Mouse (Mus musculus) brain, embryonic 14.5 days (tissue): ENCODE data around the gene Mospd3. TPM values are rescaled to one million over a fixed set of nuclear protein-coding genes. Genes with fewer than 3 reads are reported as not detected.
"Not testable (repeated sequence)": the region's sequence is repeated elsewhere in the genome, so short reads cannot be mapped to it uniquely, and the experiment has no call there.

Experiments used
- DNase-seq: peaks from one replicate; pipeline ENCODE4 v3.0.0-alpha.2; 2011; ENCODE audit warnings: low read depth
- CTCF ChIP-seq: fragments of 200-500 bp; IDR thresholded peaks from 2 replicates; pipeline ENCODE4 v1.5.1; 2012; ENCODE audit warnings: inconsistent platforms, mild to moderate bottlenecking, moderate library complexity, borderline replicate concordance; ENCODE audit not compliant: insufficient read depth, insufficient read length; ENCODE audit errors: extremely low read depth
- POLR2A ChIP-seq: fragments of 200-500 bp; IDR thresholded peaks from 2 replicates; pipeline ENCODE4 v1.6.1; 2012; ENCODE audit warnings: mild to moderate bottlenecking, inconsistent platforms, borderline replicate concordance; ENCODE audit not compliant: poor library complexity, insufficient read depth, insufficient read length, severe bottlenecking; ENCODE audit errors: extremely low read depth
- polyA plus RNA-seq: library from polyadenylated mRNA; depleted of rRNA; stranded (reverse); fragments of >200 nt; gene quantifications from 2 replicates; pipeline ENCODE4 v1.2.3, GENCODE M21; 2012

The Mospd3 gene
- polyA plus RNA-seq, 1 experiment: 103 TPM

DNA sequence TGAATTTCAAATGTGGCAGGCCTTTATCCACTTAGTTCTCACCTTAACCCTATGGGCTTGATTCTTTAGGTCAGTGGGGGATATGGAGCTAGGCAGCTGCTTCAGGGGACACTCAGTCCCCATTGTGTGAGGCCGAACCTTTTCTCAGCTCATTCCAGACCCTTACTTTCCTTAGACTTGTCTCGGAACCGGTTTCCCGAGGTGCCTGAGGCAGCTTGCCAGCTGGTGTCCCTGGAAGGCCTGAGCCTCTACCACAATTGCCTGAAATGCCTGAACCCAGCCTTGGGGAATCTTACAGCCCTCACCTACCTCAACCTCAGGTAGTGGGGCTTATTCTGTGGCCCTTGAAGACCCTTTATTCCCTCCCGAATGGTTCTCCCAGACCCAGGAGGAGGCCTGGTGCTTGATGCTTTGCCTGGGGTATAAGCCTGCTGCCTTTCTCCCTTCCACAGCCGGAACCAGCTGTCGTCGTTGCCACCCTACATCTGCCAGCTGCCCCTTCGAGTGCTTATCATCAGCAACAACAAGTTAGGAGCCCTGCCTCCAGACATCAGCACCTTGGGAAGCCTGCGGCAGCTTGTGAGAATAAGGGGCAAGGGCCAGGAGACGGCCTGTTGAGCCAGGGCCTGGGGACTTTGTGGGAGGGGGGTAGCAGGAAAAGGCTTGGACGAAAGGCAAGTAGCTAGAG is 32.7 kb upstream of the Mospd3 start:
- TF ChIP-seq POLR2A (no peak), CTCF (no peak)
- DNase-seq: no peak

- no peak for DNase-seq
- TF ChIP-seq CTCF (no peak), POLR2A (no peak)
These were observed 30.7 kb upstream of the Mospd3 start for GRCm38 (mm10) chr5:137631591-137631990.

- DNase-seq: no peak
- TF ChIP-seq CTCF: no peak
- TF ChIP-seq POLR2A: no peak
These were observed 30.3 kb upstream of the Mospd3 start for GRCm38 (mm10) chr5:137631171-137631570.

GRCm38 (mm10) chr5:137630602-137631001 is 29.7 kb upstream of the Mospd3 start:
- TF ChIP-seq CTCF: no peak
- no peak for TF ChIP-seq POLR2A

GRCm38 (mm10) chr5:137629906-137630545 is 29.2 kb upstream of the Mospd3 start:
- no peak for DNase-seq
- no peak for TF ChIP-seq CTCF
- no peak for TF ChIP-seq POLR2A

More at GRCm38 (mm10) chr5:137630602-137631001, 29.7 kb upstream of the Mospd3 start:
- peak; percentile 22 for DNase-seq

- DNase-seq: peak; percentile 74
- TF ChIP-seq POLR2A (no peak), CTCF (no peak)
These were observed 28.5 kb upstream of the Mospd3 start for GRCm38 (mm10) chr5:137629306-137629721.

DNA sequence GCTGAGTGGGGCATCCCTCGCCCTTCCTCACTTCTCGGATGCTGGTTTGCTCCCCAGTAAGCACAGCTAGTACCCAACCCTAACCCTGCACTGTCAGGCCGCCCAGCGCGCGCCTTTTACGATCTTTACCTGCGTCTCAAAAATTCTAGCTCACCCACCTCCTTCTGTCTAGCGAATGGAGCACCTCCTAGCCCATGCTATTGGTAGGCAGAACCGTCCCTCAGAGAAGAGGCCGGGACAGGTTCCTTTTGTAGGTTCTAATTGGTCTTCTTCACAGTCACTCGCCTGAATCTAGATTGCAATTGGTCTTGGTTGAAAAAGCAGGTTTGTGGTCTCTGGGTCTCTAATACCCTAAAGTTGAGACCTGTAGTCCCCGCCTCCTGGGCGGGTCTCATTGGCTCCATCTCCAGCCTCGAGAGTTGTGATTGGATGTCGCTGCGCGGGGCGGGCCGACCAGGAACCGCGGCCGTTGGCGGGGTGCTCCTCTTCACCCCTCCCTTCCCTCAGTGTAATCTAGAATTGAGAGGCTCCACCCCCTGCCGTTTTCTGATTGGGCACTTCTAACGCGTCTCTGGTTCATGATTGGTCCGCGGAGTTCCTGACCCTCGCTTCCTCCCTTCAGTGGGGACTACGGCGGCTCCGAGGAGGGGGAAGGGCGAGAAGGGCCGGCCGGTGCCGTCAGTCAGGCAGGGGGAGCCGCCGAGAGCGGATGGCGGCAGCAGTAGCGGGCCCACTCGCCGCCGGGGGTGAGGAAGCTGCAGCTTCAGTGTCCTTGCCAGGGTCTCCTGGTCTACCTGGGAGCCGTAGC is 27.8 kb upstream of the Mospd3 start, which contains the start of the genes Fbxo24, Lrch4 and Gm20605:
TSS of gene Fbxo24 (minus strand) at position 505 of the 808 bp plus-strand sequence.
TSS of gene Lrch4 (plus strand) at position 624 of the 808 bp plus-strand sequence.
TSS of gene Gm20605 (plus strand) at position 678 of the 808 bp plus-strand sequence.
- peak; percentile 100 for DNase-seq
- TF ChIP-seq CTCF: no peak
- TF ChIP-seq POLR2A: peak; percentile 92

GRCm38 (mm10) chr5:137627991-137628390 is 27.1 kb upstream of the Mospd3 start:
- DNase-seq: no peak
- no peak for TF ChIP-seq CTCF
- no peak for TF ChIP-seq POLR2A

DNA sequence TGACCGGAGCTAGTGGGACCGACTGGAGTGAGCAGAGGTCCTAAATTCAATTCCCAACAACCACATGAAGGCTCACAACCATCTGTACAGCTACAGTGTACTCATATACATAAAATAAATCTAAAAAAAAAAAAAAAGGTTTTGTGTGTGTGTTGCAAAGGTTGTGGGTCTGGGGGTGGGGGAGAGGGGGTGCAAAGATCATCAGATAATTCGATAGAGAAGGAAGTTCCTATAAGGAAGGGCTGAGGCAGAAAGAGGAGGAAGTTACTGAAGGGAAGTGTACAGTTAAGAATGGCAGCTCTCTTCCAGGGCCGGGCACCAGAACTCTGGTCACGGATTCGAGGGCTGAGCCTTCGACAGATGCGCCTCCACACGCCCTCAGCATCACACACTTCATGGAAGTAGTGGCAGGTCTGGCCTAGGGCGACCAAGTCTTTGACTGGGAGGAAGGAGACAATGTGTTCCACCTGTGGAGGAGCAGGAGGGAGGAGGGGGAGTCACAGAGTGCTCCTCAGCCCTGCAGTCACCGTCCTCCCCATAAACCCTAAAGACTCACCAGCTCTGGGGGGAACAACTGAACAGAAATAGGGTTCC is 23.2 kb upstream of the Mospd3 start:
- DNase-seq: no peak
- TF ChIP-seq CTCF (no peak), POLR2A (no peak)

DNA sequence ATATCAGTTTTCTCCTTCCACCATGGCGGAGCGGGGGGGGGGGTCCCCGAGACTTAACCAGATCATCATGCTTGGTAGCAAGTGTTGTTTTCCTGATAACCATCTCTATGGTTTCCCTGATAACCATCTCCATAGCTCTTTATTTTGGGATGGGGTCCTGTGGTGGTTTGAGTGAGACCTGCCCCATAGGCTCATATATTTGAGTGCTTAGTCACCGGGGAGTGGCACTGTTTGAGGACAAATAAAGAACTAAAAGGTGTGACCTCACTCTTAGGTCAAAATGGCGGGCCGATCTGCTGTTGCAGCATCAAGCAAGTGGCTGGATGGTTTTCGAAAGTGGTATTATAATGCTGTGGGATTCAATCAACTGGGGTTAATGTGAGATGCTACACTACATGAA is 14.5 kb upstream of the Mospd3 start:
- TF ChIP-seq CTCF: no peak
- TF ChIP-seq POLR2A: no peak
- DNase-seq: no peak

- not testable (repeated sequence) for DNase-seq
These were observed 14.1 kb upstream of the Mospd3 start for GRCm38 (mm10) chr5:137614921-137615320.
